Mouse (Mus musculus): ENCODE measurements at regions not wholly inside any gene's neighbourhood (a gene's known extent, or its start where the extent isn't known, plus 50 kb on each side); places are given as distances from the start of the nearest gene placed in this dataset.

DNA sequence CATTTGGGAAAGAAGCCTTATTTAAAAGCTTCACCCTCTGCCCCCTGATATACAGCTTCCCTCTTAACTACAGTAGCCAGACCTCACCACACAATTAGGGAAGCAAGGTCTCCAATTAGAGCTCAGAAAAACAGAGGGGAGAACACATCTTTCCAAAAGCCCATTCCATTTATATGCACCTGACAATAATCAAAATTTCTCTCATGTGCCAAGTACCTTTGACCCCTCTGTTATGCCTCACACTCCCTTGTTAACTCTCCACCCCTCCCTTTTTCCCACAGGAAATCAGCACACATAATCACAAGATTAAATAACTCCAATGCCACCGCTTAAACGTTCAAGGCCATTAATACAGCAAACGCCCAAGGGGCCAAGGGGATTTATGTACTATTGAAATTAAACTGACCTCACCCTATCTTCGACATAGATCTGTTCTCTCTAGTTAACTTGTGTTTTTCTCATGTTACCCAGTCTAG, 300.7 kb downstream of the Mat2b start:
- Histone ChIP-seq H3K27ac (ENCODE audit: insufficient read depth, low read length) (no peak overlapping the region), H3K4me1 (ENCODE audit: control insufficient read depth, insufficient read depth, low read length) (no peaks in the 10 kb centered on the region; the same call in 1 of the 2 replicates), H3K27me3 (ENCODE audit: control insufficient read depth, insufficient read depth, low read length) (no peaks in the 10 kb centered on the region; the same call in 1 of the 2 replicates), H3K4me3 (replicated peaks; ENCODE audit: insufficient read depth, low read depth, low read length) (no peak overlapping the region)
- WGBS, result 71% methylated on average over 4 of the region's 4 CpGs
- no peak for DNase-seq
- no peak for TF ChIP-seq POLR2A (IDR thresholded peaks at IDR 0.05; ENCODE audit: borderline replicate concordance, insufficient read depth, low read length)
- TF ChIP-seq CTCF (IDR thresholded peaks at IDR 0.05; ENCODE audit: borderline replicate concordance, insufficient read depth, low read depth, low read length), result no peak

DNA sequence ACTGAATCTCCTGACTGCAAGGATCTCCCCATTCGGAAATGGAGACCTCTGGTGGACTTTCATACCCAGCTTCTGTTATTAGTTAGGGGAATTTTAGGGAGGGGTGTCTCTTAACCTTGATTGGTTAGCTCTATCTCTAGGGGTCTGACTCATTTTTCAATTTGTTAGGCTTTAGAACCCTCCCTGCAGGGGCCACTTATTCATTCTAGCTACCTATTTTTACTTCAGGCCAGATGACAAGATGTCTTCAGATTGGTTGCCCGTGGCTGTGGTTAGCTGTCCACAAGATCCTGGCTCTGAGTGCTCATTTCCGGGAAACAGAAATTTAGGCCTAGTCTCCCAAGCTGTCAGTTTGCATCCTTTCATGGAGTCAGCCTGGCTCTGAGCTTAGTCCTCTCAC, 314.3 kb downstream of the Mat2b start:
- Histone ChIP-seq H3K4me1 (ENCODE audit: control insufficient read depth, insufficient read depth, low read length) (no peaks in the 10 kb centered on the region), H3K4me3 (replicated peaks; ENCODE audit: insufficient read depth, low read depth, low read length) (no peak overlapping the region), H3K27me3 (ENCODE audit: control insufficient read depth, insufficient read depth, low read length) (no peaks in the 10 kb centered on the region), H3K27ac (ENCODE audit: insufficient read depth, low read length) (no peak overlapping the region)
- DNase-seq, result no peak
- TF ChIP-seq CTCF (IDR thresholded peaks at IDR 0.05; ENCODE audit: borderline replicate concordance, insufficient read depth, low read depth, low read length) (no peak), POLR2A (IDR thresholded peaks at IDR 0.05; ENCODE audit: borderline replicate concordance, insufficient read depth, low read length) (no peak)
- 39% methylated on average over 3 of the region's 3 CpGs for WGBS

DNA sequence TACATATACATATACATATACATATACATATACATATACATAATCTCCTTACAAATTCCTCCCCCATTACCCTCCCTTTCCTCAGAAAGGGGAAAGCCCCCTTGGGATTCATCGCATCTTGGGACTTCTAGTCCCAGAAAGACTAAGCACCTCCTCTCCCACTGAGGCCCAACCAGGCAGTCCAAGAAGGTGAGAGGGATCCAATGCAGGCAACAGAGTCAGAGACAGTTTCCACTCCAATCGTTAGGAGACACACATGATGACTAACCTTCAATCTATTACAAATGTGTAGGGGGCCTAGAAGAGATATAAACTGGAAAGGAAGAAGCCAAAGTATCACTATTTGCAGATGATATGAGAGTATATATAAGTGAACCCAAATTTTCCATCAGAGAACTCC, 323.3 kb downstream of the Mat2b start:
- 90% methylated on average over 2 of the region's 2 CpGs for WGBS
- Histone ChIP-seq H3K27me3 (ENCODE audit: control insufficient read depth, insufficient read depth, low read length) (no peaks in the 10 kb centered on the region), H3K27ac (ENCODE audit: insufficient read depth, low read length) (no peak overlapping the region), H3K4me3 (replicated peaks; ENCODE audit: insufficient read depth, low read depth, low read length) (no peak overlapping the region), H3K4me1 (ENCODE audit: control insufficient read depth, insufficient read depth, low read length) (no peaks in the 10 kb centered on the region)
- TF ChIP-seq CTCF (IDR thresholded peaks at IDR 0.05; ENCODE audit: borderline replicate concordance, insufficient read depth, low read depth, low read length), result no peak
- no peak for TF ChIP-seq POLR2A (IDR thresholded peaks at IDR 0.05; ENCODE audit: borderline replicate concordance, insufficient read depth, low read length)
- DNase-seq, result no peak

DNA sequence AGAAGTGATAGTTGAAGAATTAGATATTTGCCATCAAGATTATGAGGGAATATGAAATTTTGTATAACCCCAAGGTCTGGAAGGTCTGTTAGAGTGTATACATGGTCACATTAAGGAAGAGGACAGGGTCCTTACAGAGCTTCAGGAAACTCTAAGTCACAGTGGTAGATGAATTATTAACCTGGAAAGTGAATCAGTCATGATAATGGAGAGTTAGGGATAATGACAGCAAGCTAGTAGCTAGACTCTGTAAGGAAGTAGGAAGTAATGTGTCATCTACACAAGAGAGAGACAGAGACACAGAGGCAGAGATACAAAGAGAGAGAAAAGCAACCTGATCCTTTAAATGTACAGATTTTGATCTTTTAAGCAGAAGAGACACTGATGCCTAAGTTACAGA, 328.4 kb downstream of the Mat2b start:
- no peak for DNase-seq
- H3K27me3 ChIP-seq (ENCODE audit: control insufficient read depth, insufficient read depth, low read length), result no peaks in the 10 kb centered on the region
- H3K4me3 ChIP-seq (replicated peaks; ENCODE audit: insufficient read depth, low read depth, low read length), result no peak overlapping the region
- no peak overlapping the region for H3K27ac ChIP-seq (ENCODE audit: insufficient read depth, low read length)
- no peaks in the 10 kb centered on the region for H3K4me1 ChIP-seq (ENCODE audit: control insufficient read depth, insufficient read depth, low read length)
- TF ChIP-seq POLR2A (IDR thresholded peaks at IDR 0.05; ENCODE audit: borderline replicate concordance, insufficient read depth, low read length), result no peak
- no peak for TF ChIP-seq CTCF (IDR thresholded peaks at IDR 0.05; ENCODE audit: borderline replicate concordance, insufficient read depth, low read depth, low read length)

DNA sequence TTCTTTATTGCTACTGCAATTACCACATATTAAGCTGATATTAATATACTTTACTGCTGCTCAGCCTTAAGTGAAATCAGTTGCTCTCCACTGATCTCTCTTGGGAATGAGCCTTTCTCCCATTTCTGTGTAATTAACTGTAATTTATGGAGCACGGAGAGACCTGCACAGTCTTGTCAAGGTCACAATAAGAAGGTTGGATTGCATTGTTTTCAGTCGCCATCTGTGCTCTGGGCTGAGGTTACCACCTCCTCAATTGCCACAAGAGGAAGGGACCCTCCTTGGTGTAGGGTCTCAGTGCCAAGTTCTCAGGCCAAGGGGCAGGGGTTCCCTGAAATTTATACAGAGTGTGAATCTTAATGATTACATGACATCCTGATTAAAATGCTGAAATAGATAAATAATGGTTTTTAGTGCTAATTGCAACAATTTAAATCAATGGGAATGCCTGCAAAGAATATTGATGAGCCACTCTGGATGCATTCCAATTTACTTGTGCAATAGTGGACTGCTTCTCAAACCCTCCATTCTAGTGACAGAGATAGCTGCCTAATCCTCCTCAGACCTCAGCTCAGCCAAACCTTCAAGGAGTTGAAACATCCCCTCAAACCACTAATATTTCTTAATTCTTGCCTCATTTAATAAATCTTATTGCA, 332.3 kb downstream of the Mat2b start:
- TF ChIP-seq POLR2A (IDR thresholded peaks at IDR 0.05; ENCODE audit: borderline replicate concordance, insufficient read depth, low read length), result no peak
- no peak for TF ChIP-seq CTCF (IDR thresholded peaks at IDR 0.05; ENCODE audit: borderline replicate concordance, insufficient read depth, low read depth, low read length)

More for the DNA sequence above, 332.3 kb downstream of the Mat2b start:
- H3K27me3 ChIP-seq (ENCODE audit: control insufficient read depth, insufficient read depth, low read length), result no peaks in the 10 kb centered on the region
- no peak for DNase-seq
- 14% methylated on average over 2 of the region's 2 CpGs for WGBS
- H3K27ac ChIP-seq (ENCODE audit: insufficient read depth, low read length), result no peak overlapping the region
- no peak overlapping the region for H3K4me3 ChIP-seq (replicated peaks; ENCODE audit: insufficient read depth, low read depth, low read length)
- no peaks in the 10 kb centered on the region for H3K4me1 ChIP-seq (ENCODE audit: control insufficient read depth, insufficient read depth, low read length)
